Mouse (Mus musculus): ENCODE data around the gene Ralgps1. TPM values are rescaled to one million over a fixed set of nuclear protein-coding genes. Genes with fewer than 3 reads are reported as not detected.

Ralgps1 gene
- total RNA-seq, 2 experiments from 2014 or later: 62.8 to 70.2 TPM

- no peak for TF ChIP-seq CTCF (IDR thresholded peaks at IDR 0.05)
- Histone ChIP-seq H3K4me3 (no peak overlapping the region), H3K27ac (no peak overlapping the region)
- intact Hi-C loops (cut with DNase I): no loop called here
- DNase-seq (ENCODE audit: extremely low spot score in 1 of 2, low spot score in 2 of 2): no peak
Measured at GRCm38 (mm10) chr2:33089356-33090032, 281.8 kb downstream of the Ralgps1 start.

- intact Hi-C loops (cut with DNase I): no loop called here
- H3K4me3 ChIP-seq: peak overlapping the region; percentile 49
- peak overlapping the region; percentile 73 for H3K27ac ChIP-seq
- no peak for TF ChIP-seq CTCF (IDR thresholded peaks at IDR 0.05)
- DNase-seq (ENCODE audit: extremely low spot score in 1 of 2, low spot score in 2 of 2): no peak
Measured at GRCm38 (mm10) chr2:33086671-33087363, 284.5 kb downstream of the Ralgps1 start.

GRCm38 (mm10) chr2:33086016-33086596 lies 285.2 kb downstream of the Ralgps1 start:
- Histone ChIP-seq H3K27ac (peak overlapping the region; percentile 73), H3K4me3 (peak overlapping the region; percentile 49)
- intact Hi-C loops (cut with DNase I): no loop called here
- no peak for TF ChIP-seq CTCF (IDR thresholded peaks at IDR 0.05)
- no peak for DNase-seq (ENCODE audit: extremely low spot score in 1 of 2, low spot score in 2 of 2)

- no peak for DNase-seq (ENCODE audit: extremely low spot score in 1 of 2, low spot score in 2 of 2)
- intact Hi-C loops (cut with DNase I): loop anchor here (5.0 kb wide), 1 partner anchor 263 kb away; no protein-coding TSS in a partner anchor
- TF ChIP-seq CTCF (IDR thresholded peaks at IDR 0.05): no peak
- Histone ChIP-seq H3K27ac (no peak overlapping the region), H3K4me3 (peak overlapping the region; percentile 49)
Measured at GRCm38 (mm10) chr2:33084221-33084620, 287.1 kb downstream of the Ralgps1 start.

Small RNA genes lying within 50 kb of the gene (microRNA-seq; reads per million reads assigned to microRNA genes)
- 0 reads per million in 2 experiments for gene Gm25998

Other genes starting within 250 kb of the Ralgps1 start
- gene Garnl3, start 239.8 kb downstream of the Ralgps1 start, total RNA-seq (2021): 100 to 1,000 TPM in 1 of 2 experiments, 10 to 100 TPM in 1; 94.7 to 129 TPM
- gene Angptl2, start 155.4 kb downstream of the Ralgps1 start, total RNA-seq (2021): 1 to 10 TPM; 2.1 to 2.9 TPM
- 10 to 100 TPM; 23.9 to 26.9 TPM for gene Zbtb34, start 59.8 kb upstream of the Ralgps1 start, total RNA-seq (2021)
- gene Zbtb43, start 97.1 kb upstream of the Ralgps1 start, total RNA-seq (2021): 10 to 100 TPM; 27.4 to 28.4 TPM

All from left cerebral cortex, adult 2 months (tissue).